Mouse (Mus musculus) embryonic facial prominence, embryonic 15.5 days (tissue): ENCODE results near the gene Ppm1b. TPM values are rescaled to one million over a fixed set of nuclear protein-coding genes. Genes with fewer than 3 reads are reported as not detected.

ENCODE experiments used
- ATAC-seq: fragments of 200-750 bp; cut with Nextera tagmentation; 2 replicates; pipeline ENCODE4 v1.8.0; 2017; ENCODE audit warnings: low read depth, moderate TSS enrichment; ENCODE audit not compliant: insufficient number of reproducible peaks, low FRiP score, low TSS enrichment
- H3K27ac ChIP-seq: fragments of 300-500 bp; sonication (generic); replicated peaks from 2 replicates; pipeline ENCODE4 v1.5.1; 2015; ENCODE audit warnings: mild to moderate bottlenecking, inconsistent platforms
- H3K27me3 ChIP-seq: fragments of 300-500 bp; sonication (generic); 2 replicates; pipeline ENCODE4 v1.6.1; 2015; ENCODE audit warnings: inconsistent platforms
- H3K36me3 ChIP-seq: fragments of 300-500 bp; sonication (generic); 2 replicates; pipeline ENCODE4 v1.6.1; 2015; ENCODE audit warnings: mild to moderate bottlenecking, inconsistent platforms
- H3K4me1 ChIP-seq: fragments of 300-500 bp; sonication (generic); 2 replicates; pipeline ENCODE4 v1.6.1; 2015; ENCODE audit warnings: inconsistent platforms
- H3K4me2 ChIP-seq: fragments of 300-500 bp; sonication (generic); replicated peaks from 2 replicates; pipeline ENCODE4 v1.6.1; 2015; ENCODE audit warnings: mild to moderate bottlenecking, inconsistent platforms
- H3K4me3 ChIP-seq: fragments of 300-500 bp; sonication (generic); replicated peaks from 2 replicates; pipeline ENCODE4 v1.5.1; 2015; ENCODE audit warnings: mild to moderate bottlenecking, inconsistent platforms
- H3K9ac ChIP-seq: fragments of 300-500 bp; sonication (generic); 2 replicates; pipeline ENCODE4 v1.6.1; 2015; ENCODE audit warnings: inconsistent platforms
- H3K9me3 ChIP-seq: fragments of 300-500 bp; sonication (generic); replicated peaks from 2 replicates; pipeline ENCODE4 v1.6.1; 2016; ENCODE audit warnings: inconsistent platforms
- WGBS: fragments of 180-500 bp; shearing (Covaris S2); methylation state at CpG from one replicate; pipeline ENCODE4 v1.1.7; 2015; 5-methylcytosine and 5-hydroxymethylcytosine counted together
- polyA plus RNA-seq: library from polyadenylated mRNA; unstranded; fragments of >200 nt; fragmentation: Nextera tagmentation; extraction: Ambion mirVana; gene quantifications from 2 replicates; pipeline ENCODE4 v1.2.1, GENCODE M21; 2015

Gene Ppm1b
- polyA plus RNA-seq, 1 experiment from 2014 or later, result 72.0 TPM

DNA sequence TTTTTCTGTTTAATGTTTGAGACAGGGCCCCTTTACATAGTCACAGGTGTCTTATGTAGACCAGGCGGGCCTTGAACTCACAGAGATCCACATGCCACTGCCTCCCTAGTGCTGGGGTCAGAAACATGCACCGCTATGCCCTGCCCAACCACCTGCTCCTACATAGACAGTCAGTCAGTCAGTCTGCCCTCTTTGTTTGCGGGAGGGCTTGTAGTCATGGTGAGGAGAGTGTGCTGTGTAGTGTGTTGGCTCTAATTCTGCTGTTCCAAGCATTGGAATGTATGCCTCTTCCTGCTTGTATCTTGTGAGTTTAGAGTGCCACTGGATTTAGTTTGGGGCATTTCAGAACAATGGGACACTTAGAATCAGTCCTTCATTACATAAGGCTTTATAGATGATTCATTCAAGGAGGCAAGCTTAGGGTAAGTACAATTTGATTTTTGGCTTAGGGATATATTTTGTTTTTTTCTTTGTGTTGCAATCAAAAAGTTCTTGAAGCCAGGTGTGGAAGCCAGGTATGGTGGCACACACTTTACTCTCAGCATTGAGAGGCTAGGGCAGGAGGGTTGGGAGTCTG lies 31.4 kb downstream of the Ppm1b start:
- Histone ChIP-seq H3K4me3 (no peak overlapping the region), H3K27me3 (no peaks in the 10 kb centered on the region), H3K27ac (no peak overlapping the region), H3K4me2 (no peak overlapping the region), H3K4me1 (peaks cover 8% of the 10 kb centered on the region), H3K9me3 (no peaks in the 10 kb centered on the region), H3K36me3 (no peaks in the 10 kb centered on the region), H3K9ac (no peak overlapping the region)
- whole genome bisulfite sequencing, result 79% methylated on average over 3 of the region's 3 CpGs
- no peak for ATAC-seq

DNA sequence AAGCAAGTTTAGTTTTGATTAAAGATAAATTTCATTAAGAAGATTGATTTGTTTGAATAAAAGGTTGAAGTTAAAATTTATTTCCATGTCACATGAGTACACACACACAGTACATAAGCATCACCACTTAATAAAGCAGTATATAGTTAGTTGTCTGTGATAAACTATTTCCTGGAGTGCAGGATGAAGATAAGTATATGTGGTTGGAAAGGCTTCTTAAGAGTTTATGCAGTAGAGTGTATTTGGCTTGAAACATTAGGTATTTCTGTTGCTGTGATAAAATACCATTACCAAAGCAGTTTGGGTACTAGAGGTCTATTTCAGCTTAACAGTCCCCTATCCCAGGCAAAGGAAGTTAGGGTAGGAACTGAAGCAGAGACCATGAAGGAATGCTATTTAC lies 32.0 kb downstream of the Ppm1b start:
- H3K4me2 ChIP-seq, result no peak overlapping the region
- no peak overlapping the region for H3K9ac ChIP-seq
- ATAC-seq, result no peak
- no peaks in the 10 kb centered on the region for H3K27me3 ChIP-seq
- H3K36me3 ChIP-seq, result 0 out of 2 replicates have a peak, but pooled peaks cover 4% of the 10 kb centered on the region
- H3K27ac ChIP-seq, result no peak overlapping the region
- no peak overlapping the region for H3K4me3 ChIP-seq
- H3K4me1 ChIP-seq, result peaks cover 3% of the 10 kb centered on the region; the same call in 1 of the 2 replicates
- H3K9me3 ChIP-seq, result no peaks in the 10 kb centered on the region

DNA sequence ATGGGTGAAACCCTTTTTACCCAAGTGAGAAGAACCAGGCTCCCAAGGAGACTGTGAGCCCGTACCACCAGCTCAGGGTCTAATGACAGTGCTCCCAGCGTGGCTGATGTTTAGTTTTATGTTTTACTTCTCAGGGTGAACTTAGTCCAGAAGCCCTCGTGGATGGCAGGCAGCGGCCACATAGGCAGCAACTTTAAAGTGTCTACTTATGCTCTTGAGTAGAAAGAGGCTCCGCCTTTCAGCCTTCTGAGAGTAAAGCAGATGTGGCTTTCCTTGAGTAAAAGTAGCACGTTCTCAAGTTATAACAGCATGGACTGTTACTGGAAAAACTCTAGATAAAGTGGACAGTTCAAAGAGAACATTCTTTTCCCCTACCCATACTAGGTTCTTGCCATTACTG lies 39.3 kb downstream of the Ppm1b start:
- H3K9ac ChIP-seq, result no peak overlapping the region
- H3K27me3 ChIP-seq, result no peaks in the 10 kb centered on the region
- no peaks in the 10 kb centered on the region for H3K4me1 ChIP-seq
- ATAC-seq, result no peak
- H3K4me2 ChIP-seq, result no peak overlapping the region
- peaks cover 9% of the 10 kb centered on the region; the same call in 1 of the 2 replicates for H3K36me3 ChIP-seq
- H3K9me3 ChIP-seq, result no peaks in the 10 kb centered on the region
- H3K4me3 ChIP-seq, result no peak overlapping the region
- 82% methylated on average over 6 of the region's 6 CpGs for WGBS
- H3K27ac ChIP-seq, result no peak overlapping the region

- Histone ChIP-seq H3K27ac (no peak overlapping the region), H3K4me2 (no peak overlapping the region), H3K4me3 (no peak overlapping the region), H3K27me3 (no peaks in the 10 kb centered on the region), H3K36me3 (peaks cover 9% of the 10 kb centered on the region; the same call in 1 of the 2 replicates), H3K9ac (no peak overlapping the region), H3K9me3 (no peaks in the 10 kb centered on the region), H3K4me1 (no peaks in the 10 kb centered on the region)
- WGBS, result 85% methylated on average over 1 of the region's 1 CpGs
- no peak for ATAC-seq
Observed at GRCm38 (mm10) chr17:84997639-84998038, 41.1 kb downstream of the Ppm1b start.

- 75% methylated on average over 10 of the region's 10 CpGs for WGBS
- no peak overlapping the region for H3K4me3 ChIP-seq
- H3K36me3 ChIP-seq, result peaks cover 4% of the 10 kb centered on the region; the same call in 1 of the 2 replicates
- no peaks in the 10 kb centered on the region for H3K27me3 ChIP-seq
- ATAC-seq, result no peak
- no peak overlapping the region for H3K27ac ChIP-seq
- no peak overlapping the region for H3K9ac ChIP-seq
- H3K4me1 ChIP-seq, result no peaks in the 10 kb centered on the region
- H3K4me2 ChIP-seq, result no peak overlapping the region
- H3K9me3 ChIP-seq, result no peaks in the 10 kb centered on the region
Observed at GRCm38 (mm10) chr17:84999636-85000035, 43.1 kb downstream of the Ppm1b start.

GRCm38 (mm10) chr17:85013485-85013884 lies 56.9 kb downstream of the Ppm1b start:
- ATAC-seq, result no peak
- no peak overlapping the region for H3K27ac ChIP-seq
- H3K9me3 ChIP-seq, result no peaks in the 10 kb centered on the region
- H3K27me3 ChIP-seq, result no peaks in the 10 kb centered on the region
- no peak overlapping the region for H3K4me2 ChIP-seq
- H3K9ac ChIP-seq, result no peak overlapping the region
- H3K4me3 ChIP-seq, result no peak overlapping the region
- no peaks in the 10 kb centered on the region for H3K36me3 ChIP-seq
- 83% methylated on average over 6 of the region's 6 CpGs for WGBS
- H3K4me1 ChIP-seq, result no peaks in the 10 kb centered on the region

DNA sequence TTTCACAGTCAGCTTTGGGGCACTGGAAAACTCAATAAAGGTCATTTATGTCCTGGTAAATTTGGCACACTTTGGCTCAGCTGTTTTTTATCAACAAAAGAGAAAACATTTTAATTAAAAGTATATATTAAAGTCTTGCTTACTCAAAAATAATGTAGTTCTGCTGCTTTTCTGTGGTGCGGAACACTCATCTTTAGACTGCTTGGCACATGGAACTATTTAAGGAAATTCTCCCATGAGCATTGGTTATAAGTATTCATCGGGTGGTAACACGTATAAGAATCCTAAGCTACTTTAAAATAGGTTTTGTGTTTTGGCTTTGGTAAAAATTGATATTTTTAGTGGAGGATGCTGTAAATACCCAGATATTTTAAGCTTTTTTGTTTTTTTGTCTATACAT lies 58.1 kb downstream of the Ppm1b start:
- ATAC-seq, result no peak
- no peak overlapping the region for H3K4me3 ChIP-seq
- no peaks in the 10 kb centered on the region for H3K9me3 ChIP-seq
- H3K27me3 ChIP-seq, result no peaks in the 10 kb centered on the region
- no peaks in the 10 kb centered on the region for H3K36me3 ChIP-seq
- H3K4me1 ChIP-seq, result no peaks in the 10 kb centered on the region
- no peak overlapping the region for H3K4me2 ChIP-seq
- H3K9ac ChIP-seq, result no peak overlapping the region
- H3K27ac ChIP-seq, result no peak overlapping the region
- 63% methylated on average over 3 of the region's 3 CpGs for WGBS

DNA sequence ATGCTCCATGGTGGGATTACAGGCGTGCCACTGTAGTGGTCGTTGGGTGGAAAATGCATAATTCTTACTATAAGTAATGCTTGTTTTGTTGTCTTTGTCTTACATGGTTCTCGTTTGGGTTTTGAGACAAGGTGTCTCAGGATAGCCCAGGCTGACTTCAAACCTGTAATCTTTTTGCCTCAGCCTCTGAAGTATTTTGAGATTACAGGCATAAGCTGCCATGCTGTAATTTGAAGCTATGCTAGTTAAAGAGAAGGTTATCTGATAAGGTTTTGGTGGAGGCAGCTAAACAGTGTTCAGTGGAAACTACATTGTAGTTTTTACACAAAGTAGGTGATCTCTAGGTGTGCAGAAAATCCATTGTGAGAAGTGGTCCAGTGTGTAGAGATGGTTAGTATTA lies 61.8 kb downstream of the Ppm1b start:
- ATAC-seq, result no peak
- Histone ChIP-seq H3K4me1 (peaks cover 2% of the 10 kb centered on the region; the same call in 1 of the 2 replicates), H3K4me3 (no peak overlapping the region), H3K9ac (no peak overlapping the region), H3K9me3 (no peaks in the 10 kb centered on the region), H3K4me2 (no peak overlapping the region), H3K27ac (no peak overlapping the region), H3K27me3 (no peaks in the 10 kb centered on the region), H3K36me3 (no peaks in the 10 kb centered on the region)
- whole genome bisulfite sequencing, result 79% methylated on average over 3 of the region's 3 CpGs

DNA sequence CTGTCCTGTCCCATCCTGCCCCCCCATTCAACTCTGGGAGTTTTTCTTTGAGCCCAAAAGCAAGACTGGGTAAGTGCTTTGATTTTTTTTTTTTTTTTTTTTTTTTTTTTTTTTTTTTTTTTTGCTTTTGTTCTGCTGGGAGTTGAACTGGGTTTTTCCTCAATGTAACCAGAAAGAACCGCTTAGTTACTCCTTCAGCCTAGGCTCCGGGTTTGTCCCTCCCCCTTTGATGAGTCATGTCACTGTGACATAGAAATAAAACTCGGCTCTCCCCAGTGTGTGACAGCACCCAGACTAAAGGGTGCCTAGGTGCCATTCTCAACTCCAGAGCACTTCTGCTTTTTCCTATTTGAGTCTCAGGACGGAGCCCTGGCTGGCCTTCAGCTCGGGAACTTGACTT lies 62.3 kb downstream of the Ppm1b start:
- Histone ChIP-seq H3K9ac (no peak overlapping the region), H3K36me3 (no peaks in the 10 kb centered on the region), H3K9me3 (no peaks in the 10 kb centered on the region), H3K27ac (no peak overlapping the region), H3K4me3 (no peak overlapping the region), H3K27me3 (no peaks in the 10 kb centered on the region), H3K4me1 (peaks cover 4% of the 10 kb centered on the region; the same call in 1 of the 2 replicates), H3K4me2 (no peak overlapping the region)
- ATAC-seq, result no peak
- WGBS, result 69% methylated on average over 5 of the region's 5 CpGs

GRCm38 (mm10) chr17:85020343-85020742 lies 63.8 kb downstream of the Ppm1b start:
- 82% methylated on average over 3 of the region's 3 CpGs for WGBS
- ATAC-seq, result no peak
- Histone ChIP-seq H3K4me1 (peaks cover 4% of the 10 kb centered on the region; the same call in 1 of the 2 replicates), H3K9me3 (no peaks in the 10 kb centered on the region), H3K4me3 (no peak overlapping the region), H3K36me3 (no peaks in the 10 kb centered on the region), H3K4me2 (no peak overlapping the region), H3K27me3 (no peaks in the 10 kb centered on the region), H3K9ac (no peak overlapping the region), H3K27ac (no peak overlapping the region)

GRCm38 (mm10) chr17:85023247-85024167 lies 67.0 kb downstream of the Ppm1b start:
- 54% methylated on average over 22 of the region's 22 CpGs for WGBS

More at GRCm38 (mm10) chr17:85023247-85024167, 67.0 kb downstream of the Ppm1b start:
- Histone ChIP-seq H3K36me3 (no peaks in the 10 kb centered on the region), H3K9ac (no peak overlapping the region), H3K27ac (no peak overlapping the region), H3K4me1 (peaks cover 4% of the 10 kb centered on the region; the same call in 1 of the 2 replicates), H3K4me2 (peak overlapping the region; percentile 24; the same call in 1 of the 2 replicates), H3K27me3 (no peaks in the 10 kb centered on the region), H3K4me3 (no peak overlapping the region), H3K9me3 (no peaks in the 10 kb centered on the region)
- ATAC-seq, result 0 out of 2 replicates have a peak, but pooled peaks have one; percentile 19
